Mouse (Mus musculus): ENCODE results near the gene Slc25a13. TPM values are rescaled to one million over a fixed set of nuclear protein-coding genes. Genes with fewer than 3 reads are reported as not detected.
A peak's percentile ranks its signal among the peaks of the same experiment; 100 is the strongest.

The Slc25a13 gene
- total and polyA plus RNA-seq, 3 experiments = 15.6 to 16.7 TPM; not detected in 1

- H3K27me3 ChIP-seq (ENCODE audit: control insufficient read depth in 1 of 2, insufficient read depth in 2 of 2, low read length in 2 of 2) = no peaks in the 10 kb centered on the region; a peak in 1 of 4 replicates
- no peaks in the 10 kb centered on the region for H3K79me2 ChIP-seq (ENCODE audit: control insufficient read depth, insufficient read depth, low read length, poor library complexity)
- no peak overlapping the region for H3K27ac ChIP-seq (ENCODE audit: control insufficient read depth, low read depth, low read length)
- TF ChIP-seq MAZ (IDR thresholded peaks at IDR 0.05; ENCODE audit: low read depth, low read length) (no peak), CHD2 (IDR thresholded peaks at IDR 0.05; ENCODE audit: low read length) (no peak), CTCF (IDR thresholded peaks at IDR 0.05 in 2 of 3, conservative IDR thresholded peaks at IDR 0.05 in 1 of 3; ENCODE audit: control insufficient read depth in 1 of 3, insufficient read depth in 1 of 3, low read depth in 2 of 3, low read length in 3 of 3, poor library complexity in 1 of 3, severe bottlenecking in 1 of 3) (peak in 1 of 3 experiments; percentile 18; a peak in 1 of 6 replicates), MEF2A (IDR thresholded peaks at IDR 0.05; ENCODE audit: extremely low read depth, insufficient replicate concordance, low read depth, low read length, poor library complexity, severe bottlenecking) (no peak), TAL1 (IDR thresholded peaks at IDR 0.05; ENCODE audit: low read length) (no peak), E2F4 (IDR thresholded peaks at IDR 0.05; ENCODE audit: borderline replicate concordance, low read depth, low read length) (no peak), POLR2AphosphoS2 (IDR thresholded peaks at IDR 0.05; ENCODE audit: low read length) (no peak), CHD1 (IDR thresholded peaks at IDR 0.05; ENCODE audit: low read depth, low read length) (no peak), MXI1 (IDR thresholded peaks at IDR 0.05; ENCODE audit: low read depth, low read length) (no peak), EP300 (IDR thresholded peaks at IDR 0.05; ENCODE audit: low read depth in 1 of 2, low read length in 2 of 2) (no peak), RCOR1 (IDR thresholded peaks at IDR 0.05; ENCODE audit: low read depth, low read length) (no peak), RAD21 (IDR thresholded peaks at IDR 0.05; ENCODE audit: low read depth, low read length) (peak; percentile 5), GABPA (IDR thresholded peaks at IDR 0.05; ENCODE audit: low read depth, low read length) (no peak), ELF1 (IDR thresholded peaks at IDR 0.05; ENCODE audit: low read depth, low read length) (no peak), TBP (IDR thresholded peaks at IDR 0.05; ENCODE audit: low read depth, low read length) (no peak)
- no peaks in the 10 kb centered on the region for H3K9me3 ChIP-seq (replicated peaks; ENCODE audit: insufficient read depth, low read length)
- H3K9ac ChIP-seq (ENCODE audit: control insufficient read depth, low read depth, low read length, poor library complexity, severe bottlenecking) = no peak overlapping the region
- H3K36me3 ChIP-seq (ENCODE audit: control insufficient read depth in 1 of 2, insufficient read depth in 2 of 2, low read length in 2 of 2) = no peaks in the 10 kb centered on the region
- no peaks in the 10 kb centered on the region for H3K4me1 ChIP-seq (ENCODE audit: control insufficient read depth in 1 of 2, insufficient read depth in 2 of 2, low read length in 2 of 2)
- no peak for DNase-seq (ENCODE audit: low read depth, low spot score)
- H3K4me3 ChIP-seq (ENCODE audit: control insufficient read depth in 1 of 2, insufficient read depth in 1 of 2, low read depth in 2 of 2, low read length in 2 of 2) = no peak overlapping the region
Measured at GRCm38 (mm10) chr6:6005762-6006431, 211.1 kb downstream of the Slc25a13 start.

GRCm38 (mm10) chr6:6004756-6005485, 212.1 kb downstream of the Slc25a13 start:
- H3K4me3 ChIP-seq (ENCODE audit: control insufficient read depth in 1 of 2, insufficient read depth in 1 of 2, low read depth in 2 of 2, low read length in 2 of 2) = no peak overlapping the region
- no peak overlapping the region for H3K27ac ChIP-seq (ENCODE audit: control insufficient read depth, low read depth, low read length)
- no peaks in the 10 kb centered on the region for H3K36me3 ChIP-seq (ENCODE audit: control insufficient read depth in 1 of 2, insufficient read depth in 2 of 2, low read length in 2 of 2)
- H3K79me2 ChIP-seq (ENCODE audit: control insufficient read depth, insufficient read depth, low read length, poor library complexity) = no peaks in the 10 kb centered on the region
- TF ChIP-seq MEF2A (IDR thresholded peaks at IDR 0.05; ENCODE audit: extremely low read depth, insufficient replicate concordance, low read depth, low read length, poor library complexity, severe bottlenecking) (no peak), MYC (IDR thresholded peaks at IDR 0.05; ENCODE audit: low read depth, low read length) (no peak), ZNF384 (IDR thresholded peaks at IDR 0.05; ENCODE audit: low read depth, low read length) (no peak), GABPA (IDR thresholded peaks at IDR 0.05; ENCODE audit: low read depth, low read length) (no peak), ELF1 (IDR thresholded peaks at IDR 0.05; ENCODE audit: low read depth, low read length) (no peak), NELFE (IDR thresholded peaks at IDR 0.05; ENCODE audit: low read depth, low read length) (no peak), NRF1 (IDR thresholded peaks at IDR 0.05; ENCODE audit: insufficient read depth, low read depth, low read length, poor library complexity, severe bottlenecking) (no peak), TAL1 (IDR thresholded peaks at IDR 0.05; ENCODE audit: low read length) (no peak), MXI1 (IDR thresholded peaks at IDR 0.05; ENCODE audit: low read depth, low read length) (no peak)
- no peaks in the 10 kb centered on the region for H3K4me1 ChIP-seq (ENCODE audit: control insufficient read depth in 1 of 2, insufficient read depth in 2 of 2, low read length in 2 of 2)
- H3K27me3 ChIP-seq (ENCODE audit: control insufficient read depth in 1 of 2, insufficient read depth in 2 of 2, low read length in 2 of 2) = no peaks in the 10 kb centered on the region; a peak in 1 of 4 replicates
- no peaks in the 10 kb centered on the region for H3K9me3 ChIP-seq (replicated peaks; ENCODE audit: insufficient read depth, low read length)
- DNase-seq (ENCODE audit: low read depth, low spot score) = no peak
- H3K9ac ChIP-seq (ENCODE audit: control insufficient read depth, low read depth, low read length, poor library complexity, severe bottlenecking) = no peak overlapping the region
